Mouse (Mus musculus): ENCODE data around the gene Babam2.
"Not testable (repeated sequence)": the region's sequence is repeated elsewhere in the genome, so short reads cannot be mapped to it uniquely, and the experiment has no call there.

Gene Babam2

DNA sequence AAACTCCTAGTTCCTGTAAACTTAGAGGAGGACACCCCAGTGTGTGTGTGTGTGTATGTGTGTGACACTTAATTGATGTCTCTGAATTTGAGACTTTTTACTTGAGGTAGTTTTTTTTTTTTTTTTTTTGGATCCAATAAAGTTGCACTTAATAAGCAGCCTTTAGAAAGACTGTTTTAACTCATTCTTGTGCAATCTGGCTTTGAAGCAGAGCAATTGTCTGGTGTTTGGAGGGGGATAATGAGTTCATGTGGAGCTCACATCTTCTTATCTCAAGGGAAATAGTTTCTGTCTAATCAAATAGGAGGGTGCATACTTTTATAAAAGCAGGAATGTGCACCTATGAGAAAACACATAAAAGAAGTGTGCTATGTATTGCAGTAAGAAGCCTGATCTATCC lies 142.5 kb downstream of the Babam2 start:
- DNase-seq, result no peak

GRCm38 (mm10) chr5:31840406-31840805 lies 142.9 kb downstream of the Babam2 start:
- no peak for DNase-seq

GRCm38 (mm10) chr5:31844856-31845255 lies 147.4 kb downstream of the Babam2 start:
- no peak for DNase-seq

- no peak for DNase-seq
Measured at GRCm38 (mm10) chr5:31846971-31847370, 149.5 kb downstream of the Babam2 start.

GRCm38 (mm10) chr5:31848995-31849394 lies 151.5 kb downstream of the Babam2 start:
- no peak for DNase-seq

GRCm38 (mm10) chr5:31852786-31853185 lies 155.3 kb downstream of the Babam2 start:
- no peak for DNase-seq

DNA sequence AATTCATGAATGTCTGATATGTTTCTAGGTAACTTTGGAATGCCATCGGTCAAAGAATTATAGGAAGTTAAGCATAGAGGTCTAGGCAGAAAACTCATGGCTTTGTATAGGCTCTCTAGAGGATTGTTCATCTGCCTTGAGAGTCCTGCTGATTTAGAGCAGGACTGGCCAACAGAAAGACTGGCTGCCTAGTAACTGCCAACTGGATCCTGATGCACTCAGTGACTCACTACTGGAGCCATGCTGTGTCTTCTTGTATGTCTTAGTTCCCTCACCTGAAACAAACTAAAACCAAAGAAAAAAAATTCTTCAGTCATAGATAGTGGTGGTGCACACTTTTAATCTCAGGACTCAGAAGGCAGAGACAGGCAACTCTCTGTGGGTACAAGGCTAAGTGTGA lies 156.3 kb downstream of the Babam2 start:
- DNase-seq, result no peak

DNA sequence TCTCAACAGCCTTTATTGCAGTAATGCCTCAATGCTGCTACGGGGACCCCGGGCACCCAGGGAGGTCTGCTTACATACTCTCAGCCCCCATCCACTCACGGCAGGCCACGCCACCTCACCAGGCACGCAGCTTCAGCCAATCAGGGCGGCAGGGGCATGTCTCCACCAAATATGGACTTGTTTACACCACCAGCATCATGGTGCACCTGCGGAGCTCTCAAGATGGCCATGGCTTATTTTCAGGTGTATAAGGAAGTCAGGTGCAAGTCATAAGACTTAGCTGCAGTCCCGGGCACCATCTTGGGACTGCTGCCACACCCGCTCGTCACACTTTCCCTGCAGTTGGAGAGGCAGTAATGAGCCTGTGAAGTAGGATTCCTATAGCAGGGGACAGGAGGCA lies 161.4 kb downstream of the Babam2 start:
- not testable (repeated sequence) for DNase-seq

DNA sequence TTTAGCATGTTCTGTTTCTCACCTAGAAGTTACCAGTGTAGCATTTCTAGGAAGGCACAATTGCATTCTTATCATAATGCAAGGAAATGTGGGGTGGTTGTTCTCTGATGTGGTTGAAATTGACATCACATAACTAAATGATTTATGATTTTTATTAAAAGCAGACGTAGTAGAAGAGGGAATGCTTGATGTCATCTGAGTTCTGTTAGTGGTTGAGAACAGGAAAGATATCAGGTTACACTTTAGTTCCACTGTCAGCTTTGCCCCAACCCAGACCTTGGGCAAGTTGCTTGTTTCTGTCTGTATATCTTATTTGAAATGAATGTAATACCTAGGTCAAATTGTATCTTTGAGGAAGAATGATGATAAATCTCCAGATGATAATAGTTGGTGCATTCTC lies 162.9 kb downstream of the Babam2 start:
- DNase-seq, result no peak

GRCm38 (mm10) chr5:31860831-31861624 lies 163.5 kb downstream of the Babam2 start:
- no peak for DNase-seq

GRCm38 (mm10) chr5:31862753-31863468 lies 165.4 kb downstream of the Babam2 start:
- DNase-seq, result no peak

DNA sequence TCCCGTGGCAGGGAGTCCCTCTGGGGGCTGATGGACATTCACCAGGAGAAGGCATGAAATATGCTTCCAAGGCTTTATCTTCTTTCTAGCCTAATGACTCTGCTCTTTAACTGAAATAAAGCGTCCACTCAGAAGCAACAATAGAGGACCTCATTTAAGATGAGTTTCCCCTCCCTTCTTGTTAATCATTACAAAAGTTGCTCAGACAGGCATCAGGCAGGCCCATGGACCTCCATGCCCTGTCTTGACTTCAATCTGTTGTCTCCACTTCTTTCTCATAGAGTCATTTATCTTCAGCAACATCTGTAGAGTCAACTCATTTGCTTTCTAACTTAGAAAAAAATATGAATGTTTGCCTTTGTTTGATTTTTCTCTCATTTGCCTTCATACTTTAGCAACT lies 166.6 kb downstream of the Babam2 start:
- DNase-seq, result no peak

- DNase-seq, result no peak
Measured at GRCm38 (mm10) chr5:31866071-31866470, 168.6 kb downstream of the Babam2 start.

GRCm38 (mm10) chr5:31870856-31871520 lies 173.5 kb downstream of the Babam2 start:
- DNase-seq, result no peak

GRCm38 (mm10) chr5:31873328-31873727 lies 175.8 kb downstream of the Babam2 start:
- no peak for DNase-seq

- DNase-seq, result no peak
Measured at GRCm38 (mm10) chr5:31874543-31874942, 177.1 kb downstream of the Babam2 start.

- no peak for DNase-seq
Measured at GRCm38 (mm10) chr5:31875443-31875842, 178.0 kb downstream of the Babam2 start.

GRCm38 (mm10) chr5:31876216-31876974 lies 178.9 kb downstream of the Babam2 start:
- no peak for DNase-seq

GRCm38 (mm10) chr5:31880457-31880856 lies 183.0 kb downstream of the Babam2 start:
- no peak for DNase-seq

DNA sequence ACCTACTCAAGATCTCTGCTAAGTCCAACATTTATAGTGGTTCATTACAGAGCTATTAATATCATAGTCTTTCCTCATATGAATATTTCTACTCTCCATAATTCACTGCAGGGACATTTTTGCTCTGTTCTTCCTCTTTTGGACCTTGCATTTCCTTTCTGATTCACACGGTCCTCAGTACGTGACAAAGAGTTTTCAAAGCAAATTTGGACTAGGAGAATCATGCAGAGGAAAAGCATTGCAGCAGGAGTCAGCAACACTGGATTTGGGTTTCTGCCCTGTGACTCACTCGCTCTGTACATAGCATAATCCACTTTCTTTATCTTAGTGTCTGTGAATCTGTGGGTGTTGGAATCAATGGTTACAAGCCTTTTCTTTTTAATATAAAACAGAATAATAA lies 184.8 kb downstream of the Babam2 start:
- DNase-seq, result no peak

- no peak for DNase-seq
Measured at GRCm38 (mm10) chr5:31884962-31885361, 187.5 kb downstream of the Babam2 start.

- peak; percentile 21 to 29 for DNase-seq
Measured at GRCm38 (mm10) chr5:31887590-31887989, 190.1 kb downstream of the Babam2 start.

GRCm38 (mm10) chr5:31888341-31888740 lies 190.9 kb downstream of the Babam2 start:
- no peak for DNase-seq
